Mouse (Mus musculus) c-Kit-negative CD71-positive TER-119-positive erythroid progenitor cells, embryonic 14.5 days (primary cell): Measurements from ENCODE around the gene Olfr292.

Experiments
- DNase-seq: peaks from one replicate; pipeline ENCODE4 v3.0.0-alpha.2; 2013; ENCODE audit warnings: low read depth, low spot score

Gene Olfr292

GRCm38 (mm10) chr7:86688030-86688429, at the start of gene Olfr292:
Gene Olfr292 (plus strand): TSS chr7:86688330.
- DNase-seq = no peak

- no peak for DNase-seq
These were observed 39.4 kb upstream of the Olfr292 start, which contains the start of gene Olfr293 for GRCm38 (mm10) chr7:86648761-86649160. Gene Olfr293 (plus strand): TSS chr7:86649061.

GRCm38 (mm10) chr7:86725013-86725412, 36.9 kb downstream of the Olfr292 start:
- DNase-seq = no peak
